Mouse (Mus musculus) layer of hippocampus, adult 9-10 months (tissue): ENCODE measurements around the gene Rhox11.
"Not testable (repeated sequence)": the region's sequence is repeated elsewhere in the genome, so short reads cannot be mapped to it uniquely, and the experiment has no call there.

Source experiments
- DNase-seq: peaks from one replicate; pipeline ENCODE4 v3.0.0; 2022; ENCODE audit warnings: low spot score

Gene Rhox11

DNA sequence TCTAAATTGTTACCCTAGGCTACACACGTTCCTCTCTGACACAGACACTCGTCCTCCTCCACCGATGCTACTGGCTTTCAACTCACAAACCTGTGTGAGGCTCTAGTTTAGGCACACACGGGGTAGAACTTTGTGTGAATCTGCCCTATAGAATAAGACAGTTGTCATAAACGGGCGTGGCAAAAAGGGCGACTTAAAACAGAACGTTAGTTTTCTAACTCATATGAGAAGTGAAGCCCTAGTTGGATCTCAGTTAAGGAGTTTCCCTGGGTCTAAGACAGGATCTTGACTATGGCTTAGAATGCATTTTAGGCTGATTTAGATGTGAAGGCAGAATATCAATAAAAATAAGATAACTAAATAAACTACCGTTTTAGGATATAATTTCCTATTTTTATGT lies at the start of gene Rhox11:
Rhox11 (minus strand) TSS at position 101 of the 400 bp plus-strand sequence.
- DNase-seq: no peak

DNA sequence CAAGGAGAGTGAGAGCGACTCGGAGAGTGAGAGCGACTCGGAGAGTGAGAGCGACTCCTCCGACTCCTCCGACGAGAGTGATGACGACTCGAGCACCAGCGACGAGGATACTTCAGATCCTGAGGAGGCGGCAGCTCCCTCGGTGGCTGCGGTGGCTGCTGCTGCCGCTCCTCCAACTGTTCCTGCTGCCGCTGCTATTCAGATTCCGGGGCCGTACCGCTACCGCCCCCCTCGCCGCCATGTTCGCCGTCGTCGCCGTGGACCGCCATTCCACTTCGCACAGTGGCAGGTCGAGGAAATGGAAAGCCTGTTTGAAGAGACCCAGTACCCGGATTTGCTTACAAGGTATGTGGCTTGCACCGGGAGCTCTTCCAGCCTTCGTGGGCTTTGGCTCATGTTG lies 36.5 kb upstream of the Rhox11 start:
- DNase-seq: no peak

DNA sequence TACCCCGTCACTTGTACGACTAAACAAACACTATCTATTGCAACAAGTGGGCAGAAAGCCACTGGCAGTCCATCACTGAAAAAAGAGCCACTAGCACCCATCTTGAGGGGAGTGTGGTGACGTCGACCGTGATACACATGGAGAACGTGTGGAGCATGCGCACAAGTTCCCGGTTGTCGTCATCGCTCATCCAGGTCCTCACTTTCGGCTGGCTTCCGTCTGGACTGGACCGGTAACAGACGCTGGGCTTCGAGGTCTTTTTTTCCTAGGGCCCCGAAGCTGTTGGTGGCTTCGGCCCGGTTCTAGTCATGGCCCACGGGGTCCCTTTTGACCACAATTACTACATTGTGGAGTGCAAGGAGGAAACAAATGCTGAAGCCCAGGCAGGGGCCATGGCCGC lies 36.0 kb upstream of the Rhox11 start, which contains the start of gene Rhox13:
Rhox13 (plus strand) TSS at position 238 of the 400 bp plus-strand sequence.
- DNase-seq: no peak

DNA sequence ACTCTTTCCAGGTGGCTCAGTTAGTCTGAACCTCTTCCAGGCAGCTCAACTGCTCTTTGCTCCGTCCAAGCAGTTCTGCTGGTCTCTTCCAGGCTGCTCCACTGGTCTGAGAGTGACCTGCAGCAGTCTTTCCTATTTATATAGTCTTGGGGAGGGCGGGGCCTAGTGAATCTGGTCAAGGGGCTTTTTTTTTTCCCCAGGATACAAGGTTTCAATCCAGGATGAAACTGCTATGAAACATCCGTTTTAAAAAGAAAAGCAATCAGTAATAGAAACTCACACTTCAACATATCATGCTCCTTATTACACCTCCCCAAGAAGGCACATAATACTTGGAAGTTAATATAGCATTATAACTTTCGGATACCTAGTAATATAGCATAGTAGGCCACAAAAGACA lies 25.9 kb upstream of the Rhox11 start, which contains the start of gene Rhox12:
Rhox12 (minus strand) TSS at position 101 of the 400 bp plus-strand sequence.
- no peak for DNase-seq

DNA sequence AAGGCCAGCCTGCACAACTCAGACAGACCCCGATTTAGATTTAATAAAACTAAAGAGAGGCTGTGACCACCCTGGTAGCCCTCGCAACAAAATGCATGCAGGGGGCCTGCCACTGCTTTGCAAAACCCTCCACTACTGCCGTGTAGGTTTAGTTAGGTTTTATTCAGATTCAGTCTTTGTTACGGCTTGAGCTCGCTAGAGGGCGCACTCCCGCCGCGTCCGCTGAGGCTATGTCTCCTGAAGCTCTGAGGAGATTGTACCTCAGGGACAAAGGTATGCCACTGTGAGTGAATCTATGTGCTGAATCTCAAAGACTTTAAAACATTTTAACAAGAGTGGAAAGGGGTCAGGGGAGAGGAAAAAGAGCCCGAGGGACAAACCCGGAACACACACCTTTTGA lies 715 bp downstream of the Rhox11 start:
- no peak for DNase-seq

DNA sequence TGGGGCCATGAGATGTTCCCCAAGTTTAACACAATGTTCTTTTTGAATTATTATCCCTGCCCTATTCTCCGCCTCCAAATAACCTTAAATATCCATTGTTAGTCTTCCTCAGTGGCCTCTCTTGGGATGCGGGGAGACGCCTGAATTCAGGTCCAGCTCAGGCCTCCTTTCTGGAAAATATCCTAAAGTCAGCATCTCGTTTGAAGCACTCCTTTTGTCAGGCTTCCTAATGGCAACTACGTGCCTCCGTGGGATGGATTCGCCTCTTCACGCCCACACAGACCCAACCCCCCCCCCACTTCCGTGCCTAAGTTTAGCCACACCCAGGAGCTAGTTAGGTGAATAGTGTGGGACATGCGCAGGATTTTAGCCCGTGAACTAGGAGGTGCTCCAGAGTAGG lies 18.8 kb downstream of the Rhox11 start, which contains the start of gene Rhox10:
Rhox10 (plus strand) TSS at position 301 of the 400 bp plus-strand sequence.
- no peak for DNase-seq

DNA sequence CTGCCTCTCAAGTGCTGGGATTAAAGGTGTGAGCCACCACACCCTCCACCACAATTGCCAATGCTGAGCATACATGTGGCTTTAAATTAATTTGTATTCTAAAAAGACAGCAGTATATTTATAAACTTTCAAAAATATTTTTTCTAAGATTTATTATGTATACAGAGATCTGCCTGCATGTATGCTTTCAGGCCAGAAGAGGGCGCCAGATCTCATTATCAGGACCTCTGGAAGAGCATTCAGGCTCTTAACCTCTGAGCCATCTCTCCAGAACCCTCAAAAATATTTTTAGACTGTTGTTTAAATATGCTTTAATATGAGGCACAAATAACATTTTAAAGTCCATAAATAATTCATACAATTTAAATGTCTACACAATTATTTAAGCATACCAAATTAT lies 23.4 kb downstream of the Rhox11 start:
- no peak for DNase-seq

DNA sequence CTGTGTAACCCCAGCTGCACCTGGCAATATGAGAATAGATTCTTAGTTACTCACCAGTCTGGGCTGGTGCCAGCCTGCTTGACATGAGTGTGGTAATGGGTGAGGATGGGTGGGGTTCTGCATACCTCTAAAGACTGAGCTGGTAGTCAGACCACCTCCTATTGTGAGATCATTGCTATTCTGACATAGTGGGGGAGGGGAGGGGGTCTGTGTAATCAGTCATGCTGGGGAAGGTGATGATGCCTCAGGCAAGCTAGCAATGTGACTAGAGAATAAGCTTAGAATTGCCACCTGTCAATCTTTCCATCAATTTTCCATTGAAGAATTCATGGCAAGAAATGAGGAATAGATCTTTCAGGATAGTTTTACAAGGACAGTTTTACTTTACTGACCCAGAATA lies 41.9 kb downstream of the Rhox11 start, which contains the start of gene Btg1-ps2:
Btg1-ps2 (minus strand) TSS at position 101 of the 400 bp plus-strand sequence.
- not testable (repeated sequence) for DNase-seq

DNA sequence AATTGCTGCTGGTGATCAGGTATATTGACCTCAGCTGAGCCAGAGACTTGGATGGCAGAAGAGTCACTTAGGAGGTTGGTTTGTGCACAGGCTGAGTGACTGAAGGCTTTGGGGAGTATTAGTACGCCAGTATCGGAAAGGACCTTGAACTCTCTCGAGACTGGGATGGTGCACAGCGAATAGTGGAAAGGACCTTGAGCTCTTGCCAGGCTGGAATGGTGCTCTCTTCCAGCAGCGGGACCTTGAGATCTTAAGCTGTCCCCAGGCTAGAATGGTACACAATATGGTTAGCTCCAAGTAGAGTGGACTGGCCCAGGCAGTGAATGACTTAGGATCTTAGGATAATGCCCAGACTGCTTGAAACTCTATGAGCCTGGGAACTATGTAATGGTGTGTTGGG lies 45.3 kb downstream of the Rhox11 start:
- no peak for DNase-seq

DNA sequence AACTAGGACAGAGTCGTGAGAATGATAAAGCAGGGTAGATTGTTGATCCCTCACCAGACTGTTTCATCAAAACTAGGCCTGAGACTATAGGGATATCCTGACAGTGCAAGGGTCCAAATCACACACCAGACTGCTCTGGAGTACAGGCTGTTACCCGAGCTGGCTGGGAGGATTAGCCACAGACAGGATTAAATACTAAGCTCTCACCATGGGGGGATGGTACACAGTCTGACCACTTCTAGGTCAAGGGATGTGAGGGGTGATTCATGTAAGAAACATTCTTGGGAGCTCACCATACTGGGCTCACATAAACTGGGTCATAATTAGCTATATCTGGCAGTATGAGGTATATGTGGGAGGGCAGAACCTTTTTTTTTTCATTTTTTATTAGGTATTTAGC lies 51.1 kb downstream of the Rhox11 start:
- no peak for DNase-seq
